Mouse (Mus musculus) 3T3-L1 (cell line): ENCODE results near the gene Mical3.
A peak's percentile ranks its signal among the peaks of the same experiment; 100 is the strongest.

Experiments used
- DNase-seq: peaks from one replicate; pipeline ENCODE4 v3.0.0-alpha.2; 2015; ENCODE audit warnings: low read depth, low spot score

The Mical3 gene

DNA sequence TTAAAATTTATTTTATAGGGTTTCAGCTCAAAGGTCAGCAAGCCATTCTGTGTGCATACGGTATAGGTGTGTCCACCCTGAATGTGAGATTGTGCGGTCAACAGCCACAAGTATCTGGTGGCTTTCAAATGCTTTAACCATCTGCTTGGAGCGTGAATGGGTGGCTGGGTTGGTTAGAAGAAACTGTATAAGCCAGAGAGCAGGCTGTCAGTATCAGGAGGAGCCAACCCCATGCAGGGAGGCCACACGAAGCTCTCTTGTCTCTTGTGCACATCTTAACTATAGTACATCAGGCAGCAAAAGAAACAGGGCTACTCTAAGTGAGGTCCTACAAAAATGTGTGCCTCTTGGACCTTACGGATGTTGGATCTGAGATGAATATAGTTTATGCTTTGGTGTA, 114.7 kb downstream of the Mical3 start:
- no peak for DNase-seq

- DNase-seq = no peak
Measured at GRCm38 (mm10) chr6:121014339-121014738, 116.5 kb downstream of the Mical3 start.

DNA sequence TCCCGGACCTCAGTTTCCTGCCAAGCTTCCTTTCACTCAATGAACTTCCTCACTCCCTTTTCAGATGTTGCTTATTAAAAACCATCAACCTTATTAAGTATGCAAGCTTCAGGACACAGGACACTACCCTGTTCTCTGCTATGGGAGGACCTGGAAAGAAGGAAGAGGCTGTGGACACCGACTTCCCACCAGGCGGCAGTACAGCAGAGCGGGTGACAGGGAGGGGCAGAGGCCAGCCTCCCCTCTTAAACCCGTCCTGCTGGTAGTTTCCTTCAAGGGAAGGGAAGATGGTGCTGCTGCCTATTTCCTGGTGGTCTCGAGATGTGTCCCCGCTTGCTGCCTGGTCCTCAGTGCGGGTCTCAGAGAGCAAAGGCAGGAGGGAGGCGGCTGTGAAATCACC, 117.0 kb downstream of the Mical3 start:
- DNase-seq = peak; percentile 36

DNA sequence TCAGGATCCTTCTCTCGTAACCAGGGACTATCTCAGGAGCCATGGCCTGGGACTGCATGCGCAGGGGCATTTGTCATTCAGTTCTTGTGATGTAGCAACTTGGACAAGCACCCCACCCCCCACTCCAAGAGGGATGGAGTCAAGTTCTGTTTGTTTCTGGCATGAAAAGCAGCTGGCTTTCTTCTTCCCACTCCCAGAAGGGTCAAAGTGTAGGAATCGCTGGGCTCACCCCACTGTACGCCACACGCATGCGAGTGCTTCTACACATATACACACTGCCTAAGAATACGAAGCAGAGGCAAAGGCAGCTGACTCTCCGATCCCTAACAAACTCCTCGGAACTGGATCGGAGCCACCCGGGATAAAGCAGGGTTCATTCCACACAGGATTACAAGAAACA, 119.1 kb downstream of the Mical3 start:
- DNase-seq = no peak

GRCm38 (mm10) chr6:121009651-121010050, 121.1 kb downstream of the Mical3 start:
- no peak for DNase-seq

DNA sequence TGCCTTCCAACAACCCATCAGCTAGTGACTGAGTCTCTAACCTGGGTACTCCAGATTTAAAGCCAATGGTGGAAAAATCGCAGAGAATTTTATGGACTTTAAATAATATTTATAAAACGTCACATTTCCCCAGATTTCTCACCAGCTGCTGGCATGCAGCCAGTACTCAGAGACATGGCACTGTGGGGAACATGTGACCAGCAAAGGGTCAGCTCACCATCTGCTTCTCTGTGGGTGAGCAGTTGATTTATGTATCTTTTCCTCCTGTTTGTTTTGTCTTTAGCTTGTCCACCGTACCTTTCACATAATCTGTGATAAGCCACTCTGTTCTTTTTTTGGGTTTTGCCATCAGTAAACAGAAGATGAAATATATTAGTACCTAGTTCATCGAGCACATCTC, 125.8 kb downstream of the Mical3 start:
- no peak for DNase-seq

- no peak for DNase-seq
Measured at GRCm38 (mm10) chr6:121002952-121003351, 127.8 kb downstream of the Mical3 start.

GRCm38 (mm10) chr6:120999860-121000526, 130.8 kb downstream of the Mical3 start:
- no peak for DNase-seq

DNA sequence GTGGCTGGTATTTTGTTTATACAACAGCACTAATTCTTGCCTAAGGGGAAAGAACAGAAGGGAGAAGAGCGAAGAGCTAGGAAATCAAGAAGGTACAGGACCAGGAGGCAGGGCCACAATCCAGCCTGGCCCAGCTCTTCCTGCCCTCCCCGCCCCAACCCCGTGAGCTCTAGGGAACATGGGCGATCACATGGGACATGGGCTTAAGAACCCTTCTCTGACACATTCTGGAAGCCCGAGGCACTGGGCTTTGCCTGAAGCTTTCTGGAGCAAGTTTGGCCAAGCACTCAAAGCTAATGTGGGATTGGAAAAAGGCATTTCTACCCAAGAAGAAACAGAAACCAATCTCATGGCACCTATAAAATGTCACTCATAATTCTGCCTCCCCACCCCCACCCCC, 131.7 kb downstream of the Mical3 start:
- DNase-seq = no peak

- no peak for DNase-seq
Measured at GRCm38 (mm10) chr6:120996607-120997006, 134.2 kb downstream of the Mical3 start.

DNA sequence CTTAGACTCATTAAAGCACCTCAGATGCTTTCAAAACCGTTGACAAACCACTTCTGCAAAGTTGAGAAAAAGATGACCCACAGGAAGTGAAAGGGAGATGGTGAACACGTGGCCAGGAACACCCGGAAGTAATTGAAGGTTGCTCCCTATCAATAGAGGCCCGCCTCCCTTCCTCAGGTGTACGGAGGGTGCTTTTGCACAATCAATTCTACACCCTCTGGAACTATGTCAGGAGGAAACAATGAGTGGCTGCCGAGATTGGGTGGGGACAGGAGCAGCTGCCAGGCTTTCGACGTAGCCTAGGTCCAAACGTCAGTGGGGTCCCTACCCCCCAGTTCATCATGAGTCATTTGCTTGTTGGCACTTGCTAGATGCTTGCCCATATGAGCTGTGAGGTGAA, 135.3 kb downstream of the Mical3 start:
- no peak for DNase-seq

GRCm38 (mm10) chr6:120991857-120992256, 138.9 kb downstream of the Mical3 start:
- no peak for DNase-seq

DNA sequence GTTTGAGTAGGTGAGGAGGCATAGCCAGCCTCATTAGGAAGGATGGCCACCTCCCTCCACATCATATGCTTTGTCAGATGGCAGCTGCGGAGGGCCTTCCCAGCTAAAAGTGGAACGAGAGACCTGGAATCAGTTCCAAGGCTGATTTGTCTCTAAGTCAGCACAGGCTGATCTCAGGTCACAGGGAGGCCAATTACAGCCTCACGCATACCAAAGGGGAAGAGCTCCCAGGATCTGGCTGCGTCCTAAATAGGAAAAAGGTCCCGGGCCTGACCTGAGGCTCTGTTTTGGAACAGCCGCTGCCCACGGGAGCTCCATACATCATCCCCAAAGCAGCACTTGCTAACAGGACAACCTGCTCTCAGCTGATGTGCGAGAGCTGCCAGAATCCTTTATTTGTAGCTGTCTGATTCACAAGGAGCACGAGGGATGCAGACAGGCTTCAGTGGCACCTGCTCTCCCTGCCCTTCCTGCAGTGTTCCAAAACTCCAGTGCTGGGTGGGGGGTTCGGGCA, 143.2 kb downstream of the Mical3 start:
- DNase-seq = peak; percentile 21

DNA sequence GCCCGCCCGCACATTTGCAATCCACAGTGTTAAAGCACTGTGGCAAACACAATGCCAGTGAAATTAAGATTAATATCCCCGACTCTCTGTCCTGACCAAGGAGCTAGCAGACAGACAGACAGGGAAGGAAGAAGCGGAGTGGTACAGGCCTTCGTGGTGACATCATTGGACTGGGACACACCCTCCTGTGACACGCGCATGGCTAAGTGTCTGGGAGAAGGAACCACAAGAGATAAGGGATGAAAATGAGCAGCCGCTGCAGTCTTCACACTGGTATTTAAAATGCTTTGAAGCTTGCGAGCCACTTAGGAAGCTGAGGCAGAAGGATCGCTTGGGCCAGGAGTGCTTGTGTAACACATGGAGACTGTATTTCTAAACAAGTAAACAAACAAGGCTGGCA, 143.6 kb downstream of the Mical3 start:
- DNase-seq = peak; percentile 25

GRCm38 (mm10) chr6:120986172-120986571, 144.6 kb downstream of the Mical3 start:
- DNase-seq = no peak

GRCm38 (mm10) chr6:120982314-120982713, 148.5 kb downstream of the Mical3 start:
- DNase-seq = no peak

DNA sequence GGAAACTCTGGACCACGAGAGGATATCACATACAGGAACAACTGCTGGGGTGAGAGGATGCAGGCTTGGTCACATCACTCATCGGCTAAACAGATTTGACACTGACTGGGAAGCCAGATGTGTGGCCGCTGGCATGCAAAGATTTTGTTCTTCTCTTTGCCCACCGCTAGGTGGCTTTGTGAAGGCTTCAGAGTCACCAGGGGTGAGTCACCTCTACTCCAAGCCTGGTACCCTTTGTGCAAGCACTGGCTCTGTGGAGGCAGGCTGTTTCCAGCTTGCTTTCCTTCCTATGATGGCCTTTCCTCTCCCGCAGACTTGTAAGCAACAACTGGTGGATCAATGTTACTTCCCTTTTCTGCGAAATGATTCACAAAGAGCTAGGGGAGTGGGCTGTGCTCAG, 149.3 kb downstream of the Mical3 start:
- DNase-seq = peak; percentile 83

DNA sequence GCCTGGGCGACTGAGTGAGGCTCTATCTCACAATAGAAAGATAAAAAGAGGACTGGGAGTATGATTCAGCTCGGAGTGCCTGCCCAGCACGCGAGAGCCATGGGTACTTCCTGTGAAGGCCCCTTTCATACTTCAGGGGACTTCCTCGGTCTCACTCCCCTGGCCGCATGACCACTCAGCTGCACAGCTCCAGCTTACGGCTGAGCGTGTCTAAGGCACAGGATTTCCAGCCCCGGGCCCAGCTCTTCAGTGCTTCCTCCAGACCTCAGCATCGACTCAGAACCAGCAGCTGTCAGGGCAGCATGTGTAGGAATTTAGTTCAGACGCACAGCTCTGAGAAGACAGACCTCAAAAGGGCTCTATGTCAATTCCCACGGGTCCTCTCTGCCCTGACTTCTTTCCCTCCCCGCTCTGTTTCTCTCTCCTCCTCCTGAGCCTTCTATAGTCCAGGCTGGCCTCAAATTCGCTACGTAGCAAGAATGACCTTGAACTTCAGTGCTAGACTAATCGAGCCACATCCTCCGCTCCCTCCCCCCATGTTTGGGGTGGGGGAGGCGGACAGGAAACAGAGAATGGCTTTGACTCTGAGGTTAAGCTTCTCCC, 152.7 kb downstream of the Mical3 start:
- DNase-seq = peak; percentile 77

DNA sequence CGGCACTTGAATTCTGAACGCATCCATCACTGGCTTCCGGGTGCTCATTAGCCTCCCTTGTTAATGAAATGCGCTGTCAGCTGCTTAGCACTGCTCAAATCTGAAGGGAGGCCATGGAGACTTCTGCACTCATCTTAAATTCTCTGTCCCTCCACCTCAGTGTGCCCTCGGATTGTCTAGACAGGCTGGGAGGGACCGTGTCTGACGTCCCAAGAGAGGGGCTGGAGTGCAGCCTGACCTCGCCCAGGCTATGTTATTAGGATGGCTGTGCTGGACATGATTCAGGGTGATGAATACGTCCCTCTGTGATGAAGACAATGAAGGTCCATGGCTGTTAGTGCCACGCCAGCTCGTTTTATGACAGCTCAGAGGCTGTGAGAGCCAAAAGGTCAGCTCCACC, 153.8 kb downstream of the Mical3 start:
- no peak for DNase-seq

DNA sequence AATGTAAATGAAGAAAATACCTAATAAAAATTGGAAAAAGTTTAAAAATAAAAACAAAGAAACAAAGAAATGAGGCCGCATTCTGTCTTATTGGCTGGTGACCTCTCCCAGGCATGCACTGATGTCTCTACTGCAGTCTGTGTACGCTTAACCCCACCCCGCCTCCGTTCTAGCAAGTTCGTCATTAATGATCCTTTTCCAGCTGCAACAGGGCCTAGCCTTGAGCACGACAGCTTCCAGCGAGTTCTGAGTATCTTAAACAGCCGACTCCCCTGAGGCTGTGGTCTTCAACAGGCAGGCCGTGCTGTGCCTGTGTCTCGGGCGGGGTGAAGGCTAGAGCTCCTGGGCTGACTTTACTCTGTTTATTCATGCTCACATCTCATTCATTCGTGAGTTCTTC, 154.7 kb downstream of the Mical3 start:
- no peak for DNase-seq

DNA sequence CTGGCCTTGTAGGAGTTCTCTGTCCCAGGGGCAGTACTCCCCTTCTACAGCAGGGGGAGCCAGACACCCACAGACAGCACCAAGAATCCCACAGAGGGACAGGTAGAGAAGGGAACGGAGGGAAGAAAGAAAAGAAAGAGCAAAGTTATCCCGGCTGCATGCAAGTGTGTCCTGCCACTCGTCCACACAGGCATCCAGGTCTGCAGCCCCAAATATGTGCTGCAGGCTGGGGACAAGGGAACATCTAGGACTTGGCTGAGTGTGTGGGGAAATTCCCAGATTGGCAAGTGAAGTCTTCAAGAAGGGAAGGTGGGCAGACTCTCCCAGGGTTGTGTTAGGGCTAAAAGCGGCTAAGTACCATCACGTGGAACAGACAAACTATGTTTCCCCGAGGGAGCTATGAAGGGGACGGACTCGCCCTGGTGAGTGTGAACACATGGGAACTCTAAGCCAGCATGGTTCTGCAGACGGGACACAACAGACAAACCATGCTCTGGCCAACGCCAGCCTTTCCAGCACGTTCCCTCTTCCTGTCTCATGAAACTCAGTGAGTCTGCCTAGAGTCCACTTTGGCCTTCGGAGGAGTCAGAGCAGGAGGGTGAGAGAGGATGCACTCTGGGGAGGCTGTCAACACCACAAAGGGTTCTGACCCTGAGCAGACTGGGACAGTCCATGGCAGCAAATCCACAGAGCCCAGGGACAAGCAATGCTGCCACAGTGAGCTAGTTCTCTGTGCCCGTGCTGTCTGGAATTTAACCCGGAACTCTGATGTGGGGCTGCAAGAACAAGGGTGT, 158.8 kb downstream of the Mical3 start:
- DNase-seq = peak; percentile 89

DNA sequence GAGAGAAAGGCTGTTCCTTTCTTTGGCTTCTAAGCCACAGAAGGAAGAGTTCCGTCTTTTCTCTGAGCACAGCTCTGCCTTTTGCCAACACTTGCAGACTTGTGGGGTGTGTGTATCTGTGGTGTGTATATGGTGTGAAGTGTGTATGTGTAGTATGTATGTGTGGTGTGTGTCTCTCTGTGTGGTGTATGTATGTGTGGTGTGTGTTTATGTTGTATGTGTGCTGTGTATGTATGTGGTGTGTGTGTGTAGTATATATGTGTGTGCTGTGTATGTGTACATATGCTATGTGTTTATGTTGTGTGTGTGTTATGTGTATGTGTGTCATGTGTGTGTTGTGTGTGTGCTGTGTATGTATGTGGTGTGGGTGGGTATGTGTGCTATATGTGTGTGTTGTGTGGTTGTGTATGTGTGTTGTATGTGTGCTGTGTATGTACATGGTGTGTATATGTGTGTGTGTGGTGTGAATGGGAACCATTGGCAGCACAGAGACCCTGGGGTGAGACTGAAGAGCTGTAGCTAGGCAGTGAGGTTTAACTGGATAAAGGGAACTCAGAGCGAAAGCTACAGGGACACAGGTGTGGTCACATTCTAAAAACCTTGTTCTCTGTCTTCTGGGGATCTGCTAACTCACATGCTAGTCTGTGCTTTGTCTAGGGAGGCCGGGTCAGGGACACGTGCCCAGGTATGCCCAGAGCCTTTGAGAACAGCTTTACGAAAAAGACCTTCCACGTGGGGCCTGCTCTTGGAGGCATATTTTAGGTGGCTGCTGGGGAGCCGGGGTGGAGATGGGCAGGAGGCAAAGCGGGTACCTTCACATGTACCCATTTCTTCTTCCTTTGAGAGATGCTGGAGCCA, 159.6 kb downstream of the Mical3 start:
- no peak for DNase-seq
